Comparison of ENCODE assay signal across 31 mouse cellular contexts in genomic region chr13:51190336-51190735, GRCm38 (mm10). TPM values are rescaled to one million over a fixed set of nuclear protein-coding genes. Genes with fewer than 3 reads are reported as not detected.
DNase-seq lines count a peak whose midpoint lies in the region; ATAC-seq and TF ChIP-seq lines count a peak whose summit lies in the region.
"Had no signal": no experiment of that assay in that cellular context is flagged by ENCODE, and none has a peak within 500 bp of the region (broad histone marks: within the 10 kb centered on the region; RNA-seq: fewer than 3 reads in every experiment).

No protein-coding gene starts in this region.

- no peak for ATAC-seq in intestine, postnatal 0 days
- no peak for ATAC-seq in intestine, embryonic 16.5 days
- ATAC-seq in midbrain, embryonic 11.5 days (ENCODE audit: low FRiP score) = no peak
- ATAC-seq in midbrain, embryonic 15.5 days (replicated peaks) = no peak
- ATAC-seq: forebrain, embryonic 15.5 days; Patski had no signal

- H3K27me3 ChIP-seq in intestine, postnatal 0 days (replicated peaks; ENCODE audit: control insufficient read depth, insufficient read depth, low read length) = no peaks in the 10 kb centered on the region
- H3K27me3 ChIP-seq in intestine, embryonic 16.5 days (replicated peaks; ENCODE audit: control insufficient read depth, insufficient read depth, low read length) = no peaks in the 10 kb centered on the region
- H3K27me3 ChIP-seq in midbrain, embryonic 11.5 days (ENCODE audit: control insufficient read depth, insufficient read depth, low read length) = no peaks in the 10 kb centered on the region
- no peaks in the 10 kb centered on the region for H3K27me3 ChIP-seq in midbrain, embryonic 15.5 days (replicated peaks)
- no peaks in the 10 kb centered on the region for H3K27me3 ChIP-seq in E14TG2a.4 (ENCODE audit: insufficient read depth, low read length)
- H3K27me3 ChIP-seq: CH12.LX; embryonic facial prominence, embryonic 13.5 days; forebrain, embryonic 15.5 days; heart, embryonic 13.5 days; hindbrain, embryonic 15.5 days; limb, embryonic 15.5 days; neural tube, embryonic 15.5 days; Patski had no signal

- 0 out of 2 replicates have a peak, but pooled peaks have one; percentile 20 for TF ChIP-seq CTCF in intestine, postnatal 0 days (IDR thresholded peaks at IDR 0.05; ENCODE audit: low read depth)
- 0 out of 2 replicates have a peak, but pooled peaks have one; percentile 7 for TF ChIP-seq CTCF in E14TG2a.4 (conservative IDR thresholded peaks at IDR 0.05; ENCODE audit: low read length)

- no peak overlapping the region for H3K9ac ChIP-seq in intestine, postnatal 0 days (ENCODE audit: low read depth, low read length)
- no peak overlapping the region for H3K9ac ChIP-seq in intestine, embryonic 16.5 days (ENCODE audit: low read depth, low read length)
- no peak overlapping the region for H3K9ac ChIP-seq in midbrain, embryonic 11.5 days (ENCODE audit: low read length)
- no peak overlapping the region for H3K9ac ChIP-seq in midbrain, embryonic 15.5 days
- H3K9ac ChIP-seq: embryonic facial prominence, embryonic 13.5 days; forebrain, embryonic 15.5 days; heart, embryonic 13.5 days; hindbrain, embryonic 15.5 days; limb, embryonic 15.5 days; neural tube, embryonic 15.5 days had no signal

- no peak overlapping the region for H3K27ac ChIP-seq in intestine, postnatal 0 days (ENCODE audit: low read depth, low read length)
- no peak overlapping the region for H3K27ac ChIP-seq in intestine, embryonic 16.5 days (ENCODE audit: low read length)
- no peak overlapping the region for H3K27ac ChIP-seq in midbrain, embryonic 11.5 days (ENCODE audit: low read depth, low read length)
- H3K27ac ChIP-seq in midbrain, embryonic 15.5 days = no peak overlapping the region
- H3K27ac ChIP-seq: embryonic facial prominence, embryonic 13.5 days; forebrain, embryonic 10.5 days; forebrain, embryonic 15.5 days; heart, adult 2 months; heart, embryonic 13.5 days; hindbrain, embryonic 15.5 days; limb, embryonic 10.5 days; limb, embryonic 15.5 days; macrophage; neural tube, embryonic 15.5 days had no signal

- H3K4me3 ChIP-seq in intestine, postnatal 0 days (ENCODE audit: low read depth, low read length) = no peak overlapping the region
- no peak overlapping the region for H3K4me3 ChIP-seq in intestine, embryonic 16.5 days (ENCODE audit: low read length)
- H3K4me3 ChIP-seq in midbrain, embryonic 11.5 days (ENCODE audit: low read depth, low read length) = no peak overlapping the region
- H3K4me3 ChIP-seq in midbrain, embryonic 15.5 days = no peak overlapping the region
- no peak overlapping the region for H3K4me3 ChIP-seq in E14TG2a.4 (replicated peaks; ENCODE audit: low read length)
- H3K4me3 ChIP-seq: embryonic facial prominence, embryonic 13.5 days; forebrain, embryonic 10.5 days; forebrain, embryonic 15.5 days; heart, adult 2 months; heart, embryonic 13.5 days; hindbrain, embryonic 15.5 days; limb, embryonic 10.5 days; limb, embryonic 15.5 days; neural tube, embryonic 15.5 days had no signal

- no peak overlapping the region for H3K4me2 ChIP-seq in intestine, postnatal 0 days (replicated peaks; ENCODE audit: low read depth)
- no peak overlapping the region for H3K4me2 ChIP-seq in intestine, embryonic 16.5 days (ENCODE audit: low read depth, low read length)
- H3K4me2 ChIP-seq in midbrain, embryonic 11.5 days = no peak overlapping the region
- no peak overlapping the region for H3K4me2 ChIP-seq in midbrain, embryonic 15.5 days
- H3K4me2 ChIP-seq: embryonic facial prominence, embryonic 13.5 days; forebrain, embryonic 15.5 days; heart, embryonic 13.5 days; hindbrain, embryonic 15.5 days; limb, embryonic 15.5 days; neural tube, embryonic 15.5 days had no signal

- H3K4me1 ChIP-seq in intestine, postnatal 0 days (replicated peaks; ENCODE audit: control insufficient read depth, insufficient read depth, low read length) = no peaks in the 10 kb centered on the region
- no peaks in the 10 kb centered on the region for H3K4me1 ChIP-seq in intestine, embryonic 16.5 days (ENCODE audit: control insufficient read depth, insufficient read depth, low read length)
- no peaks in the 10 kb centered on the region for H3K4me1 ChIP-seq in midbrain, embryonic 11.5 days (ENCODE audit: control insufficient read depth, insufficient read depth, low read length)
- H3K4me1 ChIP-seq in midbrain, embryonic 15.5 days = no peaks in the 10 kb centered on the region
- H3K4me1 ChIP-seq in E14TG2a.4 (replicated peaks; ENCODE audit: low read depth, low read length) = peaks cover 35% of the 10 kb centered on the region
- H3K4me1 ChIP-seq: embryonic facial prominence, embryonic 13.5 days; forebrain, embryonic 10.5 days; forebrain, embryonic 15.5 days; heart, embryonic 13.5 days; hindbrain, embryonic 15.5 days; neural tube, embryonic 15.5 days had no signal

- H3K36me3 ChIP-seq in intestine, postnatal 0 days (ENCODE audit: control insufficient read depth, insufficient read depth) = no peaks in the 10 kb centered on the region
- H3K36me3 ChIP-seq in intestine, embryonic 16.5 days (ENCODE audit: control insufficient read depth, insufficient read depth, low read length) = no peaks in the 10 kb centered on the region
- no peaks in the 10 kb centered on the region for H3K36me3 ChIP-seq in midbrain, embryonic 11.5 days (ENCODE audit: control insufficient read depth, insufficient read depth, low read length)
- no peaks in the 10 kb centered on the region for H3K36me3 ChIP-seq in midbrain, embryonic 15.5 days (replicated peaks)
- no peaks in the 10 kb centered on the region for H3K36me3 ChIP-seq in E14TG2a.4 (ENCODE audit: insufficient read depth, low read length)
- H3K36me3 ChIP-seq: embryonic facial prominence, embryonic 13.5 days; forebrain, embryonic 10.5 days; forebrain, embryonic 15.5 days; heart, embryonic 13.5 days; hindbrain, embryonic 15.5 days; limb, embryonic 10.5 days; limb, embryonic 15.5 days; neural tube, embryonic 15.5 days had no signal

- WGBS in intestine, postnatal 0 days = 54% methylated on average over 3 of the region's 3 CpGs
- 70% methylated on average over 3 of the region's 3 CpGs for WGBS in intestine, embryonic 16.5 days
- WGBS in midbrain, embryonic 11.5 days = 58% methylated on average over 3 of the region's 3 CpGs
- WGBS in midbrain, embryonic 15.5 days = 76% methylated on average over 3 of the region's 3 CpGs

- H3K9me3 ChIP-seq in intestine, postnatal 0 days (ENCODE audit: control insufficient read depth) = no peaks in the 10 kb centered on the region
- H3K9me3 ChIP-seq in intestine, embryonic 16.5 days (ENCODE audit: control insufficient read depth, low read length) = peaks cover 2% of the 10 kb centered on the region; the same call in 1 of the 2 replicates
- no peaks in the 10 kb centered on the region; the same call in 1 of the 2 replicates for H3K9me3 ChIP-seq in midbrain, embryonic 11.5 days (ENCODE audit: control insufficient read depth, low read length)
- no peaks in the 10 kb centered on the region for H3K9me3 ChIP-seq in midbrain, embryonic 15.5 days
- no peaks in the 10 kb centered on the region; the same call in 1 of the 2 replicates for H3K9me3 ChIP-seq in E14TG2a.4 (ENCODE audit: low read length)
- H3K9me3 ChIP-seq: embryonic facial prominence, embryonic 13.5 days; forebrain, embryonic 15.5 days; hindbrain, embryonic 15.5 days; limb, embryonic 10.5 days; limb, embryonic 15.5 days; neural tube, embryonic 15.5 days had no signal

- DNase-seq in midbrain, embryonic 11.5 days (ENCODE audit: low spot score, missing footprints) = peak; percentile 54
- peak; percentile 50 for DNase-seq in R1 (ENCODE audit: low read depth, low spot score)
- no peak for DNase-seq in right cerebral cortex, adult 18-20 months
- DNase-seq: adrenal gland, postnatal 14 days; cerebellum, adult 18-20 months; cerebellum, postnatal 10 days; gastrocnemius, postnatal 36 days; heart, adult 2 months; heart, postnatal 10 days; kidney, adult 9 months; kidney, postnatal 14 days; layer of hippocampus, adult 9-11 months; lung, postnatal 10 days; midbrain, embryonic 14.5 days; retina, postnatal 1 day; right cerebral cortex, postnatal 25 days had no signal

RNA-seq across cellular contexts. Expression of gene Nxnl2, which starts 19.5 kb away (rescaled TPM):
- polyA plus RNA-seq in intestine, postnatal 0 days (2015; fragmentation: Nextera tagmentation; extraction: Ambion mirVana) = 5.0 and 6.1 TPM in 2 replicates
- 1.9 and 2.4 TPM in 2 replicates for polyA plus RNA-seq in intestine, embryonic 16.5 days (2015; fragmentation: Nextera tagmentation; extraction: Ambion mirVana)
- polyA plus RNA-seq in midbrain, embryonic 11.5 days (2014; fragmentation: Nextera tagmentation; extraction: Ambion mirVana) = 0.29 and 0.51 TPM in 2 replicates
- polyA plus RNA-seq in midbrain, embryonic 15.5 days (2015; fragmentation: Nextera tagmentation; extraction: Ambion mirVana) = 2.0 and 2.7 TPM in 2 replicates
- polyA plus RNA-seq: macrophage had no signal
